Mouse (Mus musculus) testis, adult 2 months (tissue): ENCODE data around the gene Hoxd3. TPM values are rescaled to one million over a fixed set of nuclear protein-coding genes. Genes with fewer than 3 reads are reported as not detected.

Source experiments
- H3K27ac ChIP-seq: fragments of 200-500 bp; 2 replicates; pipeline ENCODE4 v1.5.1; 2012; ENCODE audit warnings: low read depth, low read length; ENCODE audit not compliant: control insufficient read depth, insufficient read depth
- H3K27me3 ChIP-seq: fragments of 200-500 bp; 2 replicates; pipeline ENCODE4 v1.6.1; 2012; ENCODE audit warnings: mild to moderate bottlenecking, low read length, moderate library complexity; ENCODE audit not compliant: control insufficient read depth, insufficient read depth
- H3K36me3 ChIP-seq: fragments of 200-500 bp; 2 replicates; pipeline ENCODE4 v1.6.1; 2012; ENCODE audit warnings: mild to moderate bottlenecking, low read length; ENCODE audit not compliant: control insufficient read depth, insufficient read depth
- H3K4me1 ChIP-seq: fragments of 200-500 bp; 2 replicates; pipeline ENCODE4 v1.6.1; 2012; ENCODE audit warnings: low read length; ENCODE audit not compliant: control insufficient read depth, insufficient read depth
- H3K4me3 ChIP-seq: fragments of 200-500 bp; 2 replicates; pipeline ENCODE4 v1.5.1; 2012; ENCODE audit warnings: low read depth, mild to moderate bottlenecking, low read length, moderate library complexity, mixed read lengths; ENCODE audit not compliant: control insufficient read depth
- CTCF ChIP-seq: fragments of 200-500 bp; IDR thresholded peaks from 2 replicates; pipeline ENCODE4 v1.5.1; 2012; ENCODE audit warnings: low read depth, mild to moderate bottlenecking, inconsistent platforms, low read length, moderate library complexity; ENCODE audit not compliant: control insufficient read depth, insufficient read depth, insufficient replicate concordance
- POLR2A ChIP-seq: fragments of 200-500 bp; IDR thresholded peaks from 2 replicates; pipeline ENCODE4 v1.6.1; 2012; ENCODE audit warnings: low read depth, mild to moderate bottlenecking, inconsistent platforms, low read length, moderate library complexity; ENCODE audit not compliant: control insufficient read depth
- polyA plus RNA-seq: library from polyadenylated mRNA; depleted of rRNA; stranded (reverse); fragments of >200 nt; gene quantifications from 2 replicates; pipeline ENCODE4 v1.2.3, GENCODE M21; 2012

The Hoxd3 gene
- polyA plus RNA-seq, 1 experiment, result 0.48 TPM

DNA sequence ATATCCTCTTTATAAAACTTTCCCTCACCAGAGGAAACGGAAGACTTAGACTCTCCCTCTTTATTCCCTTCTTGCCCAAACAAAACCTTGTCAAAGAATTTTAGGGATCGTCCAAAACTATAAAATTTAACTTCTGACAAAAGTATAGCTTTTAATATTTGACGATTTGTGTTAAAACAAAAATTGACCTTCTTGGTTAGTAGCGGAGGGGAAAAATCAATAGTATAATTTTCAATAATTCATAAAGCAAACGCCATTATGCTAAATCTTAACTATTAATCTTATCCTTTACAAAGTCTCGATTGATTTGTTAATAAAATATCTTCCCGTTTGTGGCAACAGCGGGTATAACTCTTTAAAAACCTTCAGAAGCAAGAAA lies 21.4 kb upstream of the Hoxd3 start:
- H3K4me1 ChIP-seq, result peaks cover 4% of the 10 kb centered on the region; the same call in 1 of the 2 replicates
- H3K4me3 ChIP-seq, result no peak overlapping the region
- peaks cover 15% of the 10 kb centered on the region for H3K27me3 ChIP-seq
- TF ChIP-seq POLR2A (no peak), CTCF (no peak)
- no peaks in the 10 kb centered on the region for H3K36me3 ChIP-seq
- no peak overlapping the region for H3K27ac ChIP-seq

DNA sequence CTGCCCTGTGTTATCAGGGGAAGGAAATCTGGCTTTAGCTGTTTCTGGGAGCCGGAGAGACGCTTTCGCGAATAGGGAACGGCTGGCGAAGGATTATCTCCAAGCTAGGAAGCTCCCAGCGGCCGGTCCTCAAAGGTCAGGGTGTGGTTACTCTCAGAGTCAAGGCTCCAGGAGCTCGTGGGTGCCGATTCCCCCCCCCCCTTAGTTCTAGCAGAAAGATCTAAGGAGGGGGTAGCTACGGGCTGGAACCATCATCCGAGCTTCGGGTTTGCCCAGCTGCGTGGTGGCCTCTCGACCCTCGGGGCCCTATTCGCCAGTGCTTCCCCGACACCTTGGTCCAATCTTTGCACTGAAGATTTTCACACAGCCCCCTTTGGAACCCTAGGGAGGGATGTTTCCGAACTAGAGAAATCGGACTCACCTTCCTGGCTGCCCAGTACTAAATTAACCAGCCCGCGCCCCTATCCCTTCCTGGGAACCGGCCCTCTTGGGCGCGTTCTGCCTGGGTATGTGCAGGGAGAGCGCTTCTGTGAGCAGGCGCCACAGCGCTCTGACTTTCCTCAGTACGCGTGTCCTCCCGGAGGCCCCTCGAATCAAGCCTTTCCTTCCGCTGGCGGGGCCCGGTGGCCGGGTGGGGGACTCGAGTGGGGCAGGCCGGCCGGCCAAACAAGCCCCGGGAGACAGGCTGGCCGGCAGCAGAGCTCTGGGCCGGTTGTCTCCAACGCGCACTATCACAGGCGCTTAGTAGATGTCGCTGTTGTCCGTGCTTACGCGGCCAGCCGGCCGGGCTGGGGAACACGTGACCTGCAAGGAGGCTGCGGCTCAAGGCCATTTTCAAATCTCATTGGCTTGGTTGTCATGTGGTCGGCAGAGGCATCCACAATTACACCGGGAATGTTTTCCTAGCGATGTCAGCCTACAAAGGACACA lies 20.4 kb upstream of the Hoxd3 start, which contains the start of gene Hoxd10:
Hoxd10 (plus strand) TSS at position 903 of the 930 bp plus-strand sequence.
- H3K27ac ChIP-seq, result peak within 1 kb of the TSS; percentile 78
- H3K36me3 ChIP-seq, result no peaks in the 10 kb centered on the region
- TF ChIP-seq CTCF, result peak; percentile 18; the same call in 1 of the 2 replicates
- 0 out of 2 replicates have a peak, but pooled peaks have one; percentile 9 for TF ChIP-seq POLR2A
- H3K27me3 ChIP-seq, result peaks cover 15% of the 10 kb centered on the region
- peaks cover 4% of the 10 kb centered on the region; the same call in 1 of the 2 replicates for H3K4me1 ChIP-seq
- peak within 1 kb of the TSS; percentile 69 for H3K4me3 ChIP-seq

DNA sequence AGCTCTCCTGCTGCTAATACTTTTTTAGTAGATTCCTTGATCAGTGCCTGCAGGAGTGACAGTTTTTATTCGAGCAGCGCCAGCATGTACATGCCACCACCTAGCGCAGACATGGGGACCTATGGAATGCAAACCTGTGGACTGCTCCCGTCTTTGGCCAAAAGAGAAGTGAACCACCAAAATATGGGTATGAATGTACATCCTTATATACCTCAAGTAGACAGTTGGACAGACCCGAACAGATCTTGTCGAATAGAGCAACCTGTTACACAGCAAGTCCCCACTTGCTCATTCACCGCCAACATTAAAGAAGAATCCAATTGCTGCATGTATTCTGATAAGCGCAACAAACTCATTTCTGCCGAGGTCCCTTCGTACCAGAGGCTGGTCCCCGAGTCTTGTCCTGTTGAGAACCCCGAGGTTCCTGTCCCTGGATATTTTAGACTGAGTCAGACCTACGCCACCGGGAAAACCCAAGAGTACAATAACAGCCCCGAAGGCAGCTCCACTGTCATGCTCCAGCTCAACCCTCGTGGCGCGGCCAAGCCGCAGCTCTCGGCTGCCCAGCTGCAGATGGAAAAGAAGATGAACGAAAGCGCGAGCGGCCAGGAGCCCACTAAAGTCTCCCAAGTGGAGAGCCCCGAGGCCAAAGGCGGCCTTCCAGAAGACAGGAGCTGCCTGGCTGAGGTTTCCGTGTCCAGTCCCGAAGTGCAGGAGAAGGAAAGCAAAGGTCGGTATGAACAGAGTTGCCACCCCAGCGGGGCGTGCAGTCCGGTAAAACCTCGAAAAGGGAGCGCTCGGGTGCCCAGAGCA lies 19.5 kb upstream of the Hoxd3 start:
- Histone ChIP-seq H3K4me3 (peak overlapping the region; percentile 69), H3K27ac (peak overlapping the region; percentile 78), H3K36me3 (no peaks in the 10 kb centered on the region)

DNA sequence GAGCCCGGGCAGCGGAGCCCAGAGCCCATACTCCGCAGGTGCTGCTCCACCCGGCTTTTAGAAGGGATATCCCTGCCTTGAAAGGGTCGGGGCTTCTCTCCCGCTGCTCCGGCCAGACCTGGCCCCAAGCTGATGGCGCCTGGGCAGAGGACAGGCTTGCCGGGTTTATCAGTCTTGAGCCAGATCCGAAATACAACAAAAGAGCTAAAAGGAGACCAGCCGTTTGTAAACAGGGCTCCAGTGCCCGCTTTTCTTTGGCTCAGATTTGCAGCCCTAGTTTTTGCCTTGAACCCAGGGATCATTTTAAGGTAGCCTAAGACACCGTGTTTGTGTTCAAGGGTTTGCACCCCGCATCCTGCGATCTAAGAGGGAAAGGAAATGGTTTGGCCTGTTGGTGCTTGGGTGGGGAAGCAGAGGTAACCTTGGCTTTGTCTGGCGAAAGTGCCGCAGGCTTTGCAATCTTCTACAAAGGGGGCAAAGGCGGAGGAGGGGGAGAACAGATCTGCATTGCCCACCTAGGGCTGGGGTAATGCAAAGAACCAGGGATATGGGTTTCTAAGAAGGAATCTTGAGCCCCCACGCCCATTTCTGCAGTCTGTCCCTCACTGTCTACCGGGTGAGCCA lies 18.8 kb upstream of the Hoxd3 start:
- H3K27me3 ChIP-seq, result peaks cover 18% of the 10 kb centered on the region
- H3K4me1 ChIP-seq, result peaks cover 10% of the 10 kb centered on the region
- TF ChIP-seq CTCF (no peak), POLR2A (no peak)
- H3K27ac ChIP-seq, result peak overlapping the region; percentile 78
- no peaks in the 10 kb centered on the region for H3K36me3 ChIP-seq
- peak overlapping the region; percentile 69 for H3K4me3 ChIP-seq

More for the DNA sequence above, 19.5 kb upstream of the Hoxd3 start:
- Histone ChIP-seq H3K27me3 (peaks cover 18% of the 10 kb centered on the region), H3K4me1 (peaks cover 7% of the 10 kb centered on the region; the same call in 1 of the 2 replicates)
- TF ChIP-seq CTCF (no peak), POLR2A (no peak)

DNA sequence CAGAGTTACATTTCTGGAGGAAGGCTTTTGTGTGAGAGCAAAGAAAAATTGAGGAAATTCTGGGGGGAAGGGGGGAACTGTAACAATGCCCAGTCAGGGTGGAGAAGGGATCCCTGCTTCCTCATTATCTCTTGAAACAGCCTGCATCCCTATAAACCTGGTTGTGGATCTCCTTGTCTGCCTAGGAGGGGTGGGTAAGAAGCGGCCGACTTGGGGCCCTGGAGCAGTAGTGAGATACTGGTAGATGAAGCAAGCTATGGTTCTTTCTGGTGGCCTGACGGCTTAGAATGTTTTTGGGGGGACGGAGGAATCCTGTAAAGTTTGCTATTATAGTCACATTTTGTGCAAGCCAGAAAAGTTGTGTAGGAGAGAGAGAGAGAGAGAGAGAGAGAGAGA lies 18.3 kb upstream of the Hoxd3 start:
- Histone ChIP-seq H3K4me1 (peaks cover 14% of the 10 kb centered on the region), H3K36me3 (no peaks in the 10 kb centered on the region), H3K27ac (peak overlapping the region; percentile 78), H3K27me3 (peaks cover 18% of the 10 kb centered on the region), H3K4me3 (peak overlapping the region; percentile 69)
- TF ChIP-seq POLR2A, result no peak
- TF ChIP-seq CTCF, result no peak

DNA sequence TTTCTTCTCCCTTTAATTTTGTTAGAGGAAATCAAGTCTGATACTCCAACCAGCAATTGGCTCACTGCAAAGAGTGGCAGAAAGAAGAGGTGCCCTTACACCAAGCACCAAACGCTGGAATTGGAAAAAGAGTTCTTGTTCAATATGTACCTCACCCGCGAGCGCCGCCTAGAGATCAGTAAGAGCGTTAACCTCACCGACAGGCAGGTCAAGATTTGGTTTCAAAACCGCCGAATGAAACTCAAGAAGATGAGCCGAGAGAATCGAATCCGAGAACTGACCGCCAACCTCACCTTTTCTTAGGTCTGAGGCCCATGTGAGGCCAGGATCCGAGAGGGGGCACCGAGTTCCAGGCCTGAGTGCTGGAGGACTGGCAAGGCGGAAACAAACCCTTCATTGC lies 17.7 kb upstream of the Hoxd3 start:
- H3K27ac ChIP-seq, result no peak overlapping the region
- peaks cover 17% of the 10 kb centered on the region for H3K27me3 ChIP-seq
- peak overlapping the region; percentile 43; the same call in 1 of the 2 replicates for H3K4me3 ChIP-seq
- peaks cover 16% of the 10 kb centered on the region for H3K4me1 ChIP-seq
- TF ChIP-seq CTCF, result peak; percentile 39; the same call in 1 of the 2 replicates
- TF ChIP-seq POLR2A, result no peak
- no peaks in the 10 kb centered on the region for H3K36me3 ChIP-seq
